Mouse (Mus musculus) neutrophil, adult 5-6 weeks (primary cell): Measurements from ENCODE around the gene Eln. TPM values are rescaled to one million over a fixed set of nuclear protein-coding genes. Genes with fewer than 3 reads are reported as not detected.

Experiments used
- ATAC-seq: fragments of 151-379, 151-347 bp; 2 replicates; pipeline ENCODE4 v1.8.0; 2017; ENCODE audit warnings: mild to moderate bottlenecking, moderate TSS enrichment; ENCODE audit not compliant: insufficient number of reproducible peaks, poor library complexity, low FRiP score, severe bottlenecking; ENCODE audit errors: extremely low read depth
- total RNA-seq: library from RNA; stranded (forward); fragments of 200-1000 nt; gene quantifications from 2 replicates; pipeline ENCODE4 v1.2.3, GENCODE M21; 2017

Gene Eln
- total RNA-seq, 1 experiment from 2014 or later: not detected

- ATAC-seq: no peak
Observed at GRCm38 (mm10) chr5:134656708-134657107, 90.4 kb downstream of the Eln start.

Other genes with a start within 250 kb of the Eln start
- 10.4 and 28.0 TPM in 2 replicates for gene Clip2, start 194.9 kb downstream of the Eln start, total RNA-seq
- not detected in 2 replicates for gene Syna, start 187.2 kb downstream of the Eln start, total RNA-seq
- gene Rfc2, start 166.0 kb downstream of the Eln start, total RNA-seq: 70.5 and 76.5 TPM in 2 replicates
- gene Lat2, start 132.3 kb downstream of the Eln start, total RNA-seq: 170 and 179 TPM in 2 replicates
- gene Eif4h, start 107.8 kb downstream of the Eln start, total RNA-seq: 196 and 215 TPM in 2 replicates
- gene Limk1, start 58.7 kb downstream of the Eln start, total RNA-seq: 5.4 and 6.3 TPM in 2 replicates
- gene Tmem270, start 159.4 kb upstream of the Eln start, total RNA-seq: not detected in 2 replicates
- not detected in 2 replicates for gene Cldn13, start 168.2 kb upstream of the Eln start, total RNA-seq
- gene Mettl27, start 185.0 kb upstream of the Eln start, total RNA-seq: 0.86 and 2.2 TPM in 2 replicates
- 0.23 and 0.25 TPM in 2 replicates for gene Cldn4, start 199.6 kb upstream of the Eln start, total RNA-seq
- not detected in 2 replicates for gene Cldn3, start 238.9 kb upstream of the Eln start, total RNA-seq